Mouse (Mus musculus) CD4-positive, CD25-positive, alpha-beta regulatory T cell (primary cell): ENCODE results near the gene Tsacc. TPM values are rescaled to one million over a fixed set of nuclear protein-coding genes. Genes with fewer than 3 reads are reported as not detected.

ENCODE experiments used
- polyA plus RNA-seq: library from polyadenylated mRNA; unstranded; fragments of 100-300 nt; shearing (Covaris generic); gene quantifications from one replicate; pipeline ENCODE4 v1.2.1, GENCODE M21; 2017

Tsacc gene
- 8.1 TPM for polyA plus RNA-seq

GRCm38 (mm10) chr3:88296561-88297318 is at the start of gene Tsacc, which contains the start of gene Cct3:
Gene Tsacc, minus strand, starts transcription at chr3:88296999.
Gene Cct3, plus strand, starts transcription at chr3:88297116.

DNA sequence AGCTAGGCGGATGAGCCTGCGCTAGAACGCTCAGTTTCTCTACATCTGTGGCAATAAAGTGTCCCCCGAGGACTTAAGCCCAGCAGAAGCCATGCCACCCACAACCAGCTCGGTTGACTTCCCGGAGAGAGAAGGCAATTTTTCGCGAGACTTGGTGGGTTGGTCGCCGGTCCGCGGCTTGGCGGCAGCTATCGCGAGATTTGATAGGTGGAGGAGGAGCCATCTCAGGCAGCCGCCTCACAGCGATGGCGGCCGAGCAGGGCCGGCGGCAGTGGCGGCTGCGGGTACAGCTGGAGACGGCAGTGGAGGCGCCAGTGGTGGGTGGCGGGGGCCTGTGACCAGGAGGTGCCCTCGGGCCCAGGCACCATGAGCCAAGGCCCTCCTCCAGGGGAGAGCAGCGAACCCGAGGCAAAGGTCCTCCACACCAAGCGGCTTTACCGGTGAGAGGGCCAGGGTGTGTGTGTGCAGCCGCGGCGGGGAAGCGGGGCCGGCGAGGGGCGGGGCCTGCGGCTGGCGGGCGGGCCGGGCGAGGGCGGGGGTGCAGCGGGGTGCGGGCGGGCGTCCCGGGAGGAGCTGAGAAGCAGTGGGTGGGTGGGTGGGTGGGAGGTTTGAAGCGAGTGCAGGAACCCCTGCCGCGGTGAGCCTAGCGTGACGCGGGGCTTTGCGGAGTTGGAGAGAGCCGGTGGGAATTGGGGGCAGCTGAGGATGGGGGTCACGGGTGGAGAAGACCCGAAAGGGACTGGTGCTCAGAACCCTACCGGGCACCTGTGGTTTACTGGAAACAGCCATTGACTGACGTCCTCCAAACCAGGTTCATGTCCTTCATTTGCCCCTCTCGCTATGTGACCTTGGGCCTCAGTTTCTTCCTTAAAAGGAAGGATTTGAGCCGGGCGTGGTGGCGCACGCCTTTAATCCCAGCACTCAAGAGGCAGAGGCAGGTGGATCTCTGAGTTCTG is 39.5 kb upstream of the Tsacc start, which contains the start of the genes Tmem79 and Smg5:
Gene Tmem79 (minus strand): TSS at position 91 of the 956 bp plus-strand sequence.
Gene Smg5 (plus strand): TSS at position 203 of the 956 bp plus-strand sequence.

GRCm38 (mm10) chr3:88324951-88325405 is 28.2 kb upstream of the Tsacc start, which contains the start of gene Glmp:
Gene Glmp, plus strand, starts transcription at chr3:88325023.

GRCm38 (mm10) chr3:88287110-88287509 is 9.7 kb downstream of the Tsacc start, which contains the start of gene Gm38392:
Gene Gm38392, minus strand, starts transcription at chr3:88287210.

DNA sequence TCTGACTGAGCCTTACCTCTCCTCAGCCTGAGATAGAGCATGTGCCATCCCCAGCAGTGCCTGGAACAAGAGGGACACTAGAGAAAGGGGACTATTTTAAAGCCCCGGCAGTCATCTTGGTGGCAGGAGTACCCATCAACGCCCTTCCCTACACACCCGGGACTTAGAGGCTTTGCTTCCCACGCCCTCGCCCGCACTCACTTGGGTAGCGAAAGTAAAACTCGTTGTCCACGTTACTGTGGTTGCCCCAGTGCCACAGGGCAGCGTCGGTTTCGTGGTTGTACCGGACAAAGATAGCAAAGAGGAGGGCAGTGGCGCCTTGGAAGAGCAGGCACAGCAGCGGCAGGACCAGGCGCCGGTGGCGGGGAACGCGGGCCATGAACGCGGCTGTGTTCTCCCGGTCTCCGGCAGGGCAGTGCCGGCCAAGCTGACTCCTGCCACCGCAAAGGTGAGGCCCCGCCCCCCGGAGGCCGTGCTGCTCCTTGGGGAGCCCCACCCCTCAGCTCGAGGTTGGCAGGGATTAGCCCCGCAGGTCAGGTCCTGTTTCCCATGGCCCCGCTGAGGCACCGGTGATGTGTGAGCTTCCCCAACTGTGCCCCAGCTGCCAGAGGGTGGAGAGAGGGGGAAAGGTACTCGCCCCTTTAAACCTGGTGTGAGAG is 42.4 kb downstream of the Tsacc start, which contains the start of gene Rhbg:
Gene Rhbg (minus strand): TSS at position 442 of the 659 bp plus-strand sequence.

Other genes starting within 250 kb of the Tsacc start
- gene Naxe, start 238.5 kb downstream of the Tsacc start, polyA plus RNA-seq, result 92.3 TPM
- not detected for gene Ttc24, start 218.7 kb downstream of the Tsacc start, polyA plus RNA-seq
- 0.38 TPM for gene Iqgap3, start 215.0 kb downstream of the Tsacc start, polyA plus RNA-seq
- gene Mef2d, start 154.6 kb downstream of the Tsacc start, polyA plus RNA-seq, result 112 TPM
- gene Rhbg, start 42.3 kb downstream of the Tsacc start, polyA plus RNA-seq, result not detected
- not detected for gene Gm38392, start 9.8 kb downstream of the Tsacc start, polyA plus RNA-seq
- 339 TPM for gene Cct3, start 117 bp upstream of the Tsacc start, polyA plus RNA-seq
- 338 TPM for gene Glmp, start 28.0 kb upstream of the Tsacc start, polyA plus RNA-seq
- 1.1 TPM for gene Tmem79, start 39.1 kb upstream of the Tsacc start, polyA plus RNA-seq
- gene Smg5, start 39.3 kb upstream of the Tsacc start, polyA plus RNA-seq, result 59.8 TPM
- not detected for gene Paqr6, start 67.6 kb upstream of the Tsacc start, polyA plus RNA-seq
- gene Bglap3, start 75.7 kb upstream of the Tsacc start, polyA plus RNA-seq, result 0.25 TPM
- not detected for gene Bglap2, start 81.7 kb upstream of the Tsacc start, polyA plus RNA-seq
- not detected for gene Bglap, start 87.5 kb upstream of the Tsacc start, polyA plus RNA-seq
- 35.4 TPM for gene Pmf1, start 113.3 kb upstream of the Tsacc start, polyA plus RNA-seq
- 16.6 TPM for gene Slc25a44, start 128.1 kb upstream of the Tsacc start, polyA plus RNA-seq
- 67.7 TPM for gene Sema4a, start 164.2 kb upstream of the Tsacc start, polyA plus RNA-seq
- gene Lmna, start 213.0 kb upstream of the Tsacc start, polyA plus RNA-seq, result 9.6 TPM
- 0.38 TPM for gene Mex3a, start 235.4 kb upstream of the Tsacc start, polyA plus RNA-seq